7 mouse cellular contexts compared by ENCODE assay signal in the genomic region with DNA sequence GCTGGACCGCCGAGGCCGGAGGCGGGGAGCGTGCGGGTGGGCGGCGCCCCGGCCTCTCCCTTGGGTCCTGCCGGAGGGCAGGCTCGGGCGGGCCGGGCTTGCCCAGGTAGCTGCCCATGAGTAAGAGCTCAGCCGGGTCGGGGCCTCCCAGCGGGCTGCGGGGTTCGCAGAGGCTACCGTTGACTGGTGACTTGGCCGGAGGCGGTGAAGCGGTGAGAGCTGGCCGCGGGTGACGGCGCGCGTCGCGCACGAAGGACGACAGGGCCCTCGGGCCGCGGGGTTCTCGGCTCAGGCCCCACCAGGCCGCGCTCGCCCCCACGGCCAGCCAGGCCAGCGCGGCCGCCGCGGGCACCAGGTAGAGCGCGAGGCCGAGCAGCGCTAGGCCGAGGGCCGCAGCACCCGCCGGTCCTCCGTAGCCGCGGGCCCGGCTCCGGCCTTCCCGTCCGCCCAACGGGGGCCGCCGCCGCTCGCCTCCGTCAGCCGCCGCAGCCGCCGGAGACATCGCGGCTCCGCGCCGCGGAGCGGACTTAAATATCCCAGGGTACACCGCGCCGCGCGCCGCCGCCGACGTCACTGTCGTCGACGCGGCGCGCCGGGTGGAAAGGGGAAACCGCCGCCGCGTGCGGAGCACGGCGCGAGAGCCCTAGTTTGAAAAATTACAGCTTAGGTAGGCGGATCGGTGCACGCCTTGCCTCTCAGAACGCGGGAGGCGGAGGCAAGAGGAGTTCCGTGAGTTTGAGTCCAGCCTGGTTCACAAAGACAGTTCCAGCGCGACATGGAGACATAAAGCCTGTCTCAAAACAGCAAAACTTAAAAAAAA. TPM values are rescaled to one million over a fixed set of nuclear protein-coding genes. Genes with fewer than 3 reads are reported as not detected.
DNase-seq lines count a peak whose midpoint lies in the region; ATAC-seq lines count a peak whose summit lies in the region.

A gene (minus strand): TSS at position 543 of the 820 bp plus-strand sequence.

- intact Hi-C loops in gastrocnemius, postnatal 14 days (cut with DNase I; ENCODE audit: low total_unique reads), result no loop called here
- intact Hi-C loops in left cerebral cortex, postnatal 36 days (cut with DNase I), result loop anchor here (10.0 kb wide), 1 partner anchor 221 kb away; no protein-coding TSS in a partner anchor

- H3K36me3 ChIP-seq in intestine, embryonic 14.5 days (ENCODE audit: control insufficient read depth, insufficient read depth, low read length), result peaks cover 32% of the 10 kb centered on the region
- peaks cover 20% of the 10 kb centered on the region for H3K36me3 ChIP-seq in midbrain, embryonic 11.5 days (ENCODE audit: control insufficient read depth, insufficient read depth, low read length)

- H3K27ac ChIP-seq in intestine, embryonic 14.5 days (ENCODE audit: low read depth), result peak within 1 kb of the TSS; percentile 82
- peak within 1 kb of the TSS; percentile 81; the same call in 1 of the 2 replicates for H3K27ac ChIP-seq in midbrain, embryonic 11.5 days (ENCODE audit: low read depth, low read length)

- no peaks in the 10 kb centered on the region for H3K9me3 ChIP-seq in intestine, embryonic 14.5 days (ENCODE audit: control insufficient read depth, low read length)
- no peaks in the 10 kb centered on the region for H3K9me3 ChIP-seq in midbrain, embryonic 11.5 days (ENCODE audit: control insufficient read depth, low read length)

- ATAC-seq in intestine, embryonic 14.5 days (replicated peaks; ENCODE audit: low FRiP score, low TSS enrichment, low read depth), result peak; percentile 93
- ATAC-seq in midbrain, embryonic 11.5 days (ENCODE audit: low FRiP score), result peak; percentile 90

- WGBS in intestine, embryonic 14.5 days, result under 1% methylated on average over 75 of the region's 110 CpGs
- WGBS in midbrain, embryonic 11.5 days, result under 1% methylated on average over 102 of the region's 110 CpGs

- H3K4me3 ChIP-seq in intestine, embryonic 14.5 days (ENCODE audit: low read depth, low read length), result peak within 1 kb of the TSS; percentile 92
- peak within 1 kb of the TSS; percentile 96 for H3K4me3 ChIP-seq in midbrain, embryonic 11.5 days (ENCODE audit: low read depth, low read length)

- peak; percentile 86 to 95 for DNase-seq in adrenal gland, adult (ENCODE audit: inconsistent age in 2 of 2, low spot score in 1 of 2)
- DNase-seq in embryo, embryonic 10 days (ENCODE audit: low spot score), result peak; percentile 93
- DNase-seq in gastrocnemius, postnatal 14 days, result peak; percentile 83
- DNase-seq in intestine, embryonic 14.5 days (ENCODE audit: low spot score), result peak; percentile 88
- peak; percentile 83 to 87 for DNase-seq in left cerebral cortex, postnatal 36 days (ENCODE audit: low spot score in 2 of 2)
- DNase-seq in midbrain, embryonic 11.5 days (ENCODE audit: low spot score, missing footprints), result peak; percentile 99
- DNase-seq in skeletal muscle tissue, adult 2 months (ENCODE audit: low read depth, low spot score), result peak; percentile 75

- H3K4me2 ChIP-seq in intestine, embryonic 14.5 days (ENCODE audit: low read length), result peak within 1 kb of the TSS; percentile 66
- peak within 1 kb of the TSS; percentile 73 for H3K4me2 ChIP-seq in midbrain, embryonic 11.5 days

- peaks cover 8% of the 10 kb centered on the region; the same call in 1 of the 2 replicates for H3K4me1 ChIP-seq in intestine, embryonic 14.5 days (replicated peaks; ENCODE audit: control insufficient read depth, insufficient read depth, low read length)
- peaks cover 6% of the 10 kb centered on the region; the same call in 1 of the 2 replicates for H3K4me1 ChIP-seq in midbrain, embryonic 11.5 days (ENCODE audit: control insufficient read depth, insufficient read depth, low read length)

- H3K27me3 ChIP-seq in intestine, embryonic 14.5 days (replicated peaks; ENCODE audit: control insufficient read depth, insufficient read depth, low read length), result no peaks in the 10 kb centered on the region
- H3K27me3 ChIP-seq in midbrain, embryonic 11.5 days (ENCODE audit: control insufficient read depth, insufficient read depth, low read length), result no peaks in the 10 kb centered on the region

- H3K9ac ChIP-seq in intestine, embryonic 14.5 days (ENCODE audit: low read length), result peak within 1 kb of the TSS; percentile 96
- peak within 1 kb of the TSS; percentile 94 for H3K9ac ChIP-seq in midbrain, embryonic 11.5 days (ENCODE audit: low read length)

RNA-seq across cellular contexts. Expression of the gene that starts here (rescaled TPM):
- total RNA-seq in gastrocnemius, postnatal 14 days (2021), result 1 to 10 TPM; 7.8 to 9.3 TPM
- 14.8 and 16.5 TPM in 2 replicates for polyA plus RNA-seq in intestine, embryonic 14.5 days (2014; fragmentation: Nextera tagmentation; extraction: Ambion mirVana)
- total RNA-seq in left cerebral cortex, postnatal 36 days (2021), result 10 to 100 TPM; 50.0 to 54.1 TPM
- polyA plus RNA-seq in midbrain, embryonic 11.5 days (2014; fragmentation: Nextera tagmentation; extraction: Ambion mirVana), result 14.4 and 17.2 TPM in 2 replicates

Comparison
In these comparisons a context has a peak if more than half of its experiments do, and no peak if none do; other contexts are left out.
1. Peak in every context shown above with its lines: DNase-seq, ATAC-seq, H3K4me3 ChIP-seq and H3K27ac ChIP-seq.
2. RNA of the gene that starts here (total RNA-seq): 50.0 to 54.1 TPM in left cerebral cortex, postnatal 36 days; 7.8 to 9.3 TPM in gastrocnemius, postnatal 14 days; every median in the first group is over 4 times any median in the second.